Mouse (Mus musculus): ENCODE data around the gene Dgcr2.

GRCm38 (mm10) chr16:17809125-17809524 is 89.2 kb downstream of the Dgcr2 start:
- TF ChIP-seq CTCF (IDR thresholded peaks at IDR 0.05; ENCODE audit: low read depth) (no peak), EP300 (IDR thresholded peaks at IDR 0.05; ENCODE audit: low read depth) (no peak)
